Mouse (Mus musculus) stomach, postnatal 0 days (tissue): ENCODE data around the gene Tmem63c.

Source experiments
- CTCF ChIP-seq: IDR thresholded peaks from 2 replicates; pipeline ENCODE4 v1.5.1; 2016; ENCODE audit warnings: antibody characterized with exemption, low read depth, mild to moderate bottlenecking, moderate library complexity
- EP300 ChIP-seq: optimal IDR thresholded peaks from 2 replicates; pipeline ENCODE3; 2016; ENCODE audit warnings: antibody characterized with exemption

DNA sequence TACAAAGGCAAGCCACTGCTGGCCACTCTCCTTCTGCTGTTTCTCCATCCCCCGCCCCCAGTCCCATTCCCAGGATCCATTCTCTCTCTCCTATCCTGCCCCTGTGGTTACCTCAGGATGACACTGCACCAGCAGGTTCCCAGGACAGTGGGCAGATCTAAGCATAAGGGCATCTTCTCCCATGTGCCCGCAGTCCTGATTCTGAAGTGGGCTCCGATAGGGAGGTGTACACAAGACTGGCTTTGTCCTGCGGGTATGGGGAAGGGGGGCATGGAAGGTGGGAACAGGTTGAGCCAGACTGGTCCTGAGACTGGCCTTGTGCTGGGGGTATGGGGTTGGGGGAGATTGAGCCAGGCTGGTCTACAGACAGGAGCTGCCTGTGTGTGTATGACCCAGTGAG is 16.5 kb upstream of the Tmem63c start:
- TF ChIP-seq CTCF (no peak), EP300 (no peak)
